Mouse (Mus musculus) E14TG2a.4 (cell line): ENCODE results near the gene Max.
A peak's percentile ranks its signal among the peaks of the same experiment; 100 is the strongest.

Source experiments
- CTCF ChIP-seq: conservative IDR thresholded peaks from 2 replicates; pipeline ENCODE4 v1.5.1; 2014; ENCODE audit warnings: low read length
- NANOG ChIP-seq: IDR thresholded peaks from 2 replicates; pipeline ENCODE4 v1.6.1; 2014; ENCODE audit warnings: borderline replicate concordance, low read length, mixed read lengths

DNA sequence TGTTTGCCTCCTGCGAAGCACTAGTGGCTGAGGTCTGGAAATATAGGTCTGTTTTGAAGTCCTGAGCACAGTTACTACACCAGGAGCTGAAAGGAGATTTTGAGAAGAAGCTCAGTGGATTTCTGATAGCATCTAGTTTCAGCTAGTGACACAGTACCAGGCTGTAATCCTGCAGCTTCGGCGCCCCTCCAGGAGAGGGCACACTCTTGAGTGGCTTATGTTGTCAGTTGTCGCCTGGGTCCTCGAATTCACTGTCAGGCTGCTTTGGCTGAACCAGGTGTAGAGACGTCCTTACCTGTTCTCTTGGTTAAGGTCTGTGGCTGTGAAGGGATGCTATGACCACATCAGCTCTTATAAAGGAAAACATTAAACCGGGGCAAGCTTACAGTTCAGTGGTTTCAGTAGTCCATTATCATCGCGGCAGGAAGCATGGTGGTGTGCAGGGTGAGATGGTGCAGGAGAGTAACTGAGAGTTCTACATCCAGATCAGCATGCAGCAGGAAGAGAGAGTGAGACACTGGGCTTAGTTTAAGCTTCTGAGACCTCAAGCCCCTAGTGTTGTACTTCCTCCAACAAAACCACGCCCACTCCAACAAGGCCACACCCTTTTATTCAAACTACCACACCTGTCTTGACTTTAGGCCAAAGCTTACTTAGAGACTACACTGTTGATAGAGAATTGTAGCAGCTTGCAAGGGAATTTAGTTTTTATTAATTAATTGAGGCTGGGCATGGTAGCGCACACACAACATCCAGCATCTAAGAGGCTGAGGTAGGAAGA lies 72.4 kb downstream of the Max start:
- 0 out of 2 replicates have a peak, but pooled peaks have one; percentile 8 for TF ChIP-seq CTCF
- no peak for TF ChIP-seq NANOG
